ENCODE assay signal across 9 mouse cellular contexts in genomic region chr17:8166454-8166853, GRCm38 (mm10). TPM values are rescaled to one million over a fixed set of nuclear protein-coding genes. Genes with fewer than 3 reads are reported as not detected.
DNase-seq lines count a peak whose midpoint lies in the region; ATAC-seq and TF ChIP-seq lines count a peak whose summit lies in the region.
"Not testable (repeated sequence)": the region's sequence is repeated elsewhere in the genome, so short reads cannot be mapped to it uniquely, and the experiment has no call there.
"Had no signal": no experiment of that assay in that cellular context is flagged by ENCODE, and none has a peak within 500 bp of the region (broad histone marks: within the 10 kb centered on the region; RNA-seq: fewer than 3 reads in every experiment).

No protein-coding gene starts in this region.

- H3K9me3 ChIP-seq in embryonic facial prominence, embryonic 13.5 days; hindbrain, embryonic 13.5 days; limb, embryonic 14.5 days (ENCODE audit: control insufficient read depth, low read length); lung, embryonic 16.5 days (ENCODE audit: control insufficient read depth, low read length); neural tube, embryonic 12.5 days: not testable (repeated sequence)

- peaks cover 21% of the 10 kb centered on the region for H3K36me3 ChIP-seq in embryonic facial prominence, embryonic 13.5 days
- peaks cover 21% of the 10 kb centered on the region for H3K36me3 ChIP-seq in hindbrain, embryonic 13.5 days
- peaks cover 21% of the 10 kb centered on the region for H3K36me3 ChIP-seq in limb, embryonic 14.5 days (ENCODE audit: control insufficient read depth, insufficient read depth, low read length)
- peaks cover 17% of the 10 kb centered on the region for H3K36me3 ChIP-seq in lung, embryonic 16.5 days (ENCODE audit: control insufficient read depth, insufficient read depth, low read length)
- peaks cover 16% of the 10 kb centered on the region for H3K36me3 ChIP-seq in neural tube, embryonic 12.5 days

- 43% methylated on average over 2 of the region's 3 CpGs for WGBS in embryonic facial prominence, embryonic 13.5 days
- WGBS in hindbrain, embryonic 13.5 days, result 34% methylated on average over 2 of the region's 3 CpGs
- 20% methylated on average over 1 of the region's 3 CpGs for WGBS in limb, embryonic 14.5 days
- WGBS in lung, embryonic 16.5 days, result no CpG with 5 or more reads among the region's 3 CpGs
- 63% methylated on average over 2 of the region's 3 CpGs for WGBS in neural tube, embryonic 12.5 days

- peak overlapping the region; percentile 54 for H3K4me3 ChIP-seq in embryonic facial prominence, embryonic 13.5 days
- H3K4me3 ChIP-seq in gastrocnemius, adult 2 months, result peak overlapping the region; percentile 74
- H3K4me3 ChIP-seq in hindbrain, embryonic 13.5 days, result peak overlapping the region; percentile 54; the same call in 1 of the 2 replicates
- peak overlapping the region; percentile 45 for H3K4me3 ChIP-seq in limb, embryonic 14.5 days (replicated peaks; ENCODE audit: low read length)
- peak overlapping the region; percentile 56 for H3K4me3 ChIP-seq in lung, embryonic 16.5 days (ENCODE audit: low read length)
- 0 out of 2 replicates have a peak overlapping the region, but pooled peaks have one; percentile 55 for H3K4me3 ChIP-seq in neural tube, embryonic 12.5 days

- intact Hi-C loops in gastrocnemius, adult 2 months (cut with DNase I), result not testable (repeated sequence)

- not testable (repeated sequence) for DNase-seq in gastrocnemius, adult 2 months; limb, embryonic 14.5 days (ENCODE audit: low spot score)
- DNase-seq in kidney, adult 8-10 months, result peak; percentile 29 to 48

- H3K27ac ChIP-seq in embryonic facial prominence, embryonic 13.5 days; gastrocnemius, adult 2 months; hindbrain, embryonic 13.5 days; limb, embryonic 14.5 days (replicated peaks; ENCODE audit: low read depth, low read length); lung, embryonic 16.5 days (ENCODE audit: low read length); neural tube, embryonic 12.5 days: not testable (repeated sequence)

- H3K27me3 ChIP-seq in embryonic facial prominence, embryonic 13.5 days; hindbrain, embryonic 13.5 days; limb, embryonic 14.5 days (ENCODE audit: control insufficient read depth, insufficient read depth, low read length); lung, embryonic 16.5 days (ENCODE audit: control insufficient read depth, insufficient read depth, low read depth, low read length); neural tube, embryonic 12.5 days (replicated peaks): not testable (repeated sequence)

- peak overlapping the region; percentile 55 for H3K4me2 ChIP-seq in embryonic facial prominence, embryonic 13.5 days
- peak overlapping the region; percentile 53 for H3K4me2 ChIP-seq in hindbrain, embryonic 13.5 days
- H3K4me2 ChIP-seq in limb, embryonic 14.5 days (replicated peaks; ENCODE audit: low read depth, low read length, severe bottlenecking), result peak overlapping the region; percentile 39
- peak overlapping the region; percentile 43 for H3K4me2 ChIP-seq in lung, embryonic 16.5 days (ENCODE audit: low read depth, low read length)
- peak overlapping the region; percentile 49 for H3K4me2 ChIP-seq in neural tube, embryonic 12.5 days (replicated peaks)

- H3K9ac ChIP-seq in embryonic facial prominence, embryonic 13.5 days; hindbrain, embryonic 13.5 days; limb, embryonic 14.5 days (ENCODE audit: low read depth, low read length, severe bottlenecking); lung, embryonic 16.5 days (ENCODE audit: low read length); neural tube, embryonic 12.5 days: not testable (repeated sequence)

- not testable (repeated sequence) for TF ChIP-seq POLR2A in limb, embryonic 14.5 days (IDR thresholded peaks at IDR 0.05; ENCODE audit: borderline replicate concordance, extremely low read depth, insufficient read depth, insufficient read length)

- ATAC-seq in embryonic facial prominence, embryonic 13.5 days (ENCODE audit: insufficient number of reproducible peaks, insufficient read depth, low FRiP score, low TSS enrichment, low read depth); hindbrain, embryonic 13.5 days (ENCODE audit: low FRiP score); limb, embryonic 14.5 days (ENCODE audit: low FRiP score, low read depth); lung, embryonic 16.5 days (ENCODE audit: low read depth); neural tube, embryonic 12.5 days (ENCODE audit: low FRiP score, low read depth): not testable (repeated sequence)

- not testable (repeated sequence) for TF ChIP-seq CTCF in gastrocnemius, adult 2 months (IDR thresholded peaks at IDR 0.05)

- H3K4me1 ChIP-seq in embryonic facial prominence, embryonic 13.5 days; hindbrain, embryonic 13.5 days (replicated peaks); limb, embryonic 14.5 days (ENCODE audit: control insufficient read depth, insufficient read depth, low read length); lung, embryonic 16.5 days (replicated peaks; ENCODE audit: control insufficient read depth, insufficient read depth, low read length); neural tube, embryonic 12.5 days: not testable (repeated sequence)

RNA-seq across cellular contexts. Expression of gene Fgfr1op, which starts 1.2 kb away (rescaled TPM):
- polyA plus RNA-seq in embryonic facial prominence, embryonic 13.5 days (2015; fragmentation: Nextera tagmentation; extraction: Ambion mirVana), result 35.0 and 35.7 TPM in 2 replicates
- total RNA-seq in gastrocnemius, adult 2 months (2021), result 10 to 100 TPM; 17.3 to 22.9 TPM
- 26.6 and 28.1 TPM in 2 replicates for polyA plus RNA-seq in hindbrain, embryonic 13.5 days (2015; fragmentation: Nextera tagmentation; extraction: Ambion mirVana)
- 12.5 and 16.4 TPM in 2 replicates for polyA plus RNA-seq in limb, embryonic 14.5 days (2012; rRNA removed)
- 30.7 and 32.5 TPM in 2 replicates for polyA plus RNA-seq in limb, embryonic 14.5 days (2014; fragmentation: Nextera tagmentation; extraction: Ambion mirVana)
- 38.4 and 39.5 TPM in 2 replicates for polyA plus RNA-seq in lung, embryonic 16.5 days (2015; fragmentation: Nextera tagmentation; extraction: Ambion mirVana)
- 34.5 and 37.2 TPM in 2 replicates for polyA plus RNA-seq in neural tube, embryonic 12.5 days (2016; fragmentation: Nextera tagmentation; extraction: Ambion mirVana)

RNA-seq across cellular contexts. Expression of gene Rnaset2a, which starts 18.6 kb away (rescaled TPM):
- polyA plus RNA-seq in embryonic facial prominence, embryonic 13.5 days (2015; fragmentation: Nextera tagmentation; extraction: Ambion mirVana), result 21.9 and 24.8 TPM in 2 replicates
- 10 to 100 TPM; 14.1 to 16.9 TPM for total RNA-seq in gastrocnemius, adult 2 months (2021)
- polyA plus RNA-seq in hindbrain, embryonic 13.5 days (2015; fragmentation: Nextera tagmentation; extraction: Ambion mirVana), result 14.9 and 15.2 TPM in 2 replicates
- polyA plus RNA-seq in limb, embryonic 14.5 days (2012; rRNA removed), result 29.4 and 31.4 TPM in 2 replicates
- 29.3 and 29.5 TPM in 2 replicates for polyA plus RNA-seq in limb, embryonic 14.5 days (2014; fragmentation: Nextera tagmentation; extraction: Ambion mirVana)
- polyA plus RNA-seq in lung, embryonic 16.5 days (2015; fragmentation: Nextera tagmentation; extraction: Ambion mirVana), result 40.1 TPM in 2 replicates
- 14.8 and 15.6 TPM in 2 replicates for polyA plus RNA-seq in neural tube, embryonic 12.5 days (2016; fragmentation: Nextera tagmentation; extraction: Ambion mirVana)

RNA-seq across cellular contexts. Expression of gene Gm49673, which starts 18.9 kb away (rescaled TPM):
- 0.21 and 0.27 TPM in 2 replicates for polyA plus RNA-seq in embryonic facial prominence, embryonic 13.5 days (2015; fragmentation: Nextera tagmentation; extraction: Ambion mirVana)
- total RNA-seq in gastrocnemius, adult 2 months (2021), result under 1 TPM in 1 of 2 experiments, not detected in 1; 0.38 TPM
- not detected in 2 replicates for polyA plus RNA-seq in hindbrain, embryonic 13.5 days (2015; fragmentation: Nextera tagmentation; extraction: Ambion mirVana)
- polyA plus RNA-seq in limb, embryonic 14.5 days (2012; rRNA removed), result 0.28 and 0.74 TPM in 2 replicates
- not detected in 2 replicates for polyA plus RNA-seq in limb, embryonic 14.5 days (2014; fragmentation: Nextera tagmentation; extraction: Ambion mirVana)
- polyA plus RNA-seq in lung, embryonic 16.5 days (2015; fragmentation: Nextera tagmentation; extraction: Ambion mirVana), result 0.24 TPM in 1 of 2 replicates, not detected in the other
- 0.30 TPM in 1 of 2 replicates, not detected in the other for polyA plus RNA-seq in neural tube, embryonic 12.5 days (2016; fragmentation: Nextera tagmentation; extraction: Ambion mirVana)
- total RNA-seq: heart, postnatal 25 days had no signal
- polyA plus RNA-seq: large intestine, adult 2 months had no signal
